Mouse (Mus musculus) testis, adult 2 months (tissue): Measurements from ENCODE around the gene Sgo1. TPM values are rescaled to one million over a fixed set of nuclear protein-coding genes. Genes with fewer than 3 reads are reported as not detected.

Experiments
- H3K27ac ChIP-seq: fragments of 200-500 bp; 2 replicates; pipeline ENCODE4 v1.5.1; 2012; ENCODE audit warnings: low read depth, low read length; ENCODE audit not compliant: control insufficient read depth, insufficient read depth
- H3K27me3 ChIP-seq: fragments of 200-500 bp; 2 replicates; pipeline ENCODE4 v1.6.1; 2012; ENCODE audit warnings: mild to moderate bottlenecking, low read length, moderate library complexity; ENCODE audit not compliant: control insufficient read depth, insufficient read depth
- H3K36me3 ChIP-seq: fragments of 200-500 bp; 2 replicates; pipeline ENCODE4 v1.6.1; 2012; ENCODE audit warnings: mild to moderate bottlenecking, low read length; ENCODE audit not compliant: control insufficient read depth, insufficient read depth
- H3K4me1 ChIP-seq: fragments of 200-500 bp; 2 replicates; pipeline ENCODE4 v1.6.1; 2012; ENCODE audit warnings: low read length; ENCODE audit not compliant: control insufficient read depth, insufficient read depth
- H3K4me3 ChIP-seq: fragments of 200-500 bp; 2 replicates; pipeline ENCODE4 v1.5.1; 2012; ENCODE audit warnings: low read depth, mild to moderate bottlenecking, low read length, moderate library complexity, mixed read lengths; ENCODE audit not compliant: control insufficient read depth
- CTCF ChIP-seq: fragments of 200-500 bp; IDR thresholded peaks from 2 replicates; pipeline ENCODE4 v1.5.1; 2012; ENCODE audit warnings: low read depth, mild to moderate bottlenecking, inconsistent platforms, low read length, moderate library complexity; ENCODE audit not compliant: control insufficient read depth, insufficient read depth, insufficient replicate concordance
- POLR2A ChIP-seq: fragments of 200-500 bp; IDR thresholded peaks from 2 replicates; pipeline ENCODE4 v1.6.1; 2012; ENCODE audit warnings: low read depth, mild to moderate bottlenecking, inconsistent platforms, low read length, moderate library complexity; ENCODE audit not compliant: control insufficient read depth
- polyA plus RNA-seq: library from polyadenylated mRNA; depleted of rRNA; stranded (reverse); fragments of >200 nt; gene quantifications from 2 replicates; pipeline ENCODE4 v1.2.3, GENCODE M21; 2012; rRNA removed

Gene Sgo1
- polyA plus RNA-seq, 1 experiment, result 0.47 TPM

DNA sequence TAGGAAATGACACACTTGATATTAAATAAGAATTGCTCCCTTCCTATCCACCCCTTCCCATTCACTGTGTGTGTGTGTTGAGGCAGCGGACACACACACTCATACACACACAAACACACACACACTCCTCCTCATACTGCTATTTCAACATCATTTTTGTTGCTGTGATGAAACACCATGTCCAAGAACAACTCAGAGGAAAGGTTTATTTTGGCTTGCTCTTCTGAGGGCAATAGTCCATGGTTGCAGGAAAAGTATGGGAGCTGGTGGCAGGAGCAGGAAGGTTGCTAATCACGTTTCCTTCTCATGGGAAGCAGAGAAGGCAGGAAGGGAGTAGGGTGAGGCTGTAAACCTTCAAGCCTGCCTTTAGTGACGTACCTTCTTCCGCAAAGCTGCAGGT lies 45.8 kb downstream of the Sgo1 start:
- Histone ChIP-seq H3K27ac (no peak overlapping the region), H3K36me3 (no peaks in the 10 kb centered on the region), H3K4me1 (no peaks in the 10 kb centered on the region), H3K27me3 (no peaks in the 10 kb centered on the region), H3K4me3 (no peak overlapping the region)
- TF ChIP-seq CTCF, result no peak
- TF ChIP-seq POLR2A, result no peak

GRCm38 (mm10) chr17:53631344-53631743 lies 57.8 kb downstream of the Sgo1 start:
- H3K4me1 ChIP-seq, result no peaks in the 10 kb centered on the region
- TF ChIP-seq CTCF, result no peak
- no peak for TF ChIP-seq POLR2A

DNA sequence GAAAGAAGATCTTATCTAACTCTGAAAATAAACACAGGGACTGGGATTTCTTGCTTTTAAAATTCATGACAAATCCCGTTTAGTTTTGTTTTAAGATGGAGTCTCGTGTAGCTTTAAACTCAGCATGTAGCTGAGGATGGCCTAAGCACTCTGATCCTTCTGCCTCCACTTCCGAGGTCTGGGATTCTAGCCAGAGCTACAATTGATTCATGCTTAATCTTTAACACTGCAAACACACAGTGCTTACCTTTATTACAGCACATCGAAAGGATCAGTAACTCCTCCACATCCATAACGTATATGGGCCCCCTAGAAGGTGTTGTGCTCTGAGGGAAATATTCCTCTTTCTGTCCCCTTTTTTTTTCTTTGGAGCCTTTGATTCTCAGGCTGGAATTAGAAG lies 61.0 kb downstream of the Sgo1 start:
- no peak for TF ChIP-seq CTCF
- no peak for TF ChIP-seq POLR2A
- no peak overlapping the region for H3K4me3 ChIP-seq
- H3K27me3 ChIP-seq, result no peaks in the 10 kb centered on the region
- H3K36me3 ChIP-seq, result no peaks in the 10 kb centered on the region
- H3K4me1 ChIP-seq, result no peaks in the 10 kb centered on the region
- H3K27ac ChIP-seq, result no peak overlapping the region

More at GRCm38 (mm10) chr17:53631344-53631743, 57.8 kb downstream of the Sgo1 start:
- H3K36me3 ChIP-seq, result no peaks in the 10 kb centered on the region
- no peak overlapping the region for H3K4me3 ChIP-seq
- no peak overlapping the region for H3K27ac ChIP-seq
- no peaks in the 10 kb centered on the region for H3K27me3 ChIP-seq

DNA sequence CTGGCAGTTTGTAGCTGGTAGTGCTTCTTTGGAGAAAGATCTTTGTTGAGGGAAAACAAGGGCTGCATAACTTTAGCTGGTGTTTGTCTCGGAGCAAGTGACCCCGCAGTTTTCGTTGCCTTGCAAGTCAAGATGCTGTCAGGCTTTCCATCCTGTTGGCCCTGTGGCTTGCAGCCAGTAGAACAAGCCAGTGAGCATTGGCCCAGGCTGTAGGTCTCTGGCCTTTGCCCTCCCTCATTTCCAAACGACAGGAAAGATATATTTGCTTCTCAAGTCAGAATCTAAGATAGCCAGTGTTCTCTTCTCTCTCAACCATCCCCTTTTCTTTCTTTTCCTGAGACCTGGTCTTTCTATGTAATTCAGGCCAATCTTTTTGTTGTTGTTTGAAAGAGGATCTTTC lies 61.6 kb downstream of the Sgo1 start:
- H3K27me3 ChIP-seq, result no peaks in the 10 kb centered on the region
- no peaks in the 10 kb centered on the region for H3K4me1 ChIP-seq
- no peaks in the 10 kb centered on the region for H3K36me3 ChIP-seq
- TF ChIP-seq CTCF, result no peak
- TF ChIP-seq POLR2A, result no peak
- no peak overlapping the region for H3K4me3 ChIP-seq
- H3K27ac ChIP-seq, result no peak overlapping the region

DNA sequence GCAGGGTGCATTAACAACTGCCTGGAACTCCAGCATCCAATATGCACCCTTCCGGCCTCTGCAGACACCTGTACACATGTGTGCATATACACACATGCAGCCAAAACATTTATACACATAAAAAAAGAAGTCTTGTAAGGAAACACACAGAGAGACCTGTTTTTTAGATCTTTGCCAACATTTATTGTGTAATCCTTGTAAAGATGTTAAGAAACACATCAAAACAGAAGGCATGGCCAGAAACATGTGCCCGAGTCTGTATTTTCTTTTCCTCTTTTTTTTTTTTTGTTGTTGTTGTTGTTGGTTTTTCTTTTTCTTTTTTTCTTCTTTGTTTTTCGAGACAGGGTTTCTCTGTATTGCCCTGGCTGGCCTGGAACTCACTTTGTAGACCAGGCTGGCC lies 63.0 kb downstream of the Sgo1 start:
- no peaks in the 10 kb centered on the region for H3K4me1 ChIP-seq
- no peak overlapping the region for H3K4me3 ChIP-seq
- TF ChIP-seq CTCF (no peak), POLR2A (no peak)
- H3K27ac ChIP-seq, result no peak overlapping the region
- H3K27me3 ChIP-seq, result no peaks in the 10 kb centered on the region
- no peaks in the 10 kb centered on the region for H3K36me3 ChIP-seq

Other genes starting within 250 kb of the Sgo1 start
- 22.5 and 22.8 TPM in 2 replicates for gene Efhb, start 226.0 kb downstream of the Sgo1 start, polyA plus RNA-seq
- gene Rab5a, start 210.1 kb downstream of the Sgo1 start, polyA plus RNA-seq, result 4.5 and 5.4 TPM in 2 replicates
- 16.1 and 22.1 TPM in 2 replicates for gene Pp2d1, start 149.9 kb downstream of the Sgo1 start, polyA plus RNA-seq
- gene Kat2b, start 122.5 kb downstream of the Sgo1 start, polyA plus RNA-seq, result 10.2 and 14.6 TPM in 2 replicates
- gene Sult1c2, start 157.0 kb upstream of the Sgo1 start, polyA plus RNA-seq, result 0.28 TPM in 1 of 2 replicates, not detected in the other